Mouse (Mus musculus): ENCODE data around the gene Ccdc182.

The Ccdc182 gene

DNA sequence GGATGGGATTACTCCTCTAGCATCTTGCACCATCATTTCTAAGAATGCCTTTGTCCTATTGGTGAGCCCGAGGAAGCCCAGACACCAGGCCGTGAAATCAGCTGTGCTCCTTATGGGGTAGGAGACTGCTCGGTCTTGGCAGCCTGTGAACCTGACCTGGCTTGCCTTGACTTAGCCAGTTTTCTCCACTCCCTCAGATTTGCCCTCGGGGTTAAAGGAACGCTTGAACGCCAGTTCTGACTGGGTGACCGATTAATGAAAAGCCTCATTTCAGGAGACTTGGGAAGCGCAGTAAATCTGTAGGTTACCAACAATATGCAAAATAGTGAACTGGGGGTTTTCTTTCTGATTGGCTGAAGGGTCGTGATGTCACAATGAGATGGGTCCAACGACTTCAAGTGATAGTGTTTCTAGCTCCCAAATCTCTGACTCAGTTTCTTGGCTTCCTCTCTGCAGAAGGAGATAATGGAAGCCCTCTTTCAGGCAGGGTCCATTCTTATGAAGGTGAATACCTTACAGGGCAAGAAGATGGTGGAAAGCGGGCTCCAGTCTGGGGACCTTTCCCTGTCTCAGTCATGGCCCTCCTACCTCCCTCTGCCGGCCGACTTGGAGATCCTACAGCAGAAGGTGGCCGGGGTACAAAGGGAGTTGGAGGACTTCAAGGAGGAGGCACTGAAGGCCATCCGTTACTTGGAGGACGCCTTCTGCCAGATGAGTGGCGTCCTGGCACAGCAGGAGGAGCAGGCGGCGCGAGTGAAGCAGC, at the start of gene Ccdc182:
Gene Ccdc182 (plus strand): TSS at position 428 of the 763 bp plus-strand sequence.
- DNase-seq: peak; percentile 70

DNA sequence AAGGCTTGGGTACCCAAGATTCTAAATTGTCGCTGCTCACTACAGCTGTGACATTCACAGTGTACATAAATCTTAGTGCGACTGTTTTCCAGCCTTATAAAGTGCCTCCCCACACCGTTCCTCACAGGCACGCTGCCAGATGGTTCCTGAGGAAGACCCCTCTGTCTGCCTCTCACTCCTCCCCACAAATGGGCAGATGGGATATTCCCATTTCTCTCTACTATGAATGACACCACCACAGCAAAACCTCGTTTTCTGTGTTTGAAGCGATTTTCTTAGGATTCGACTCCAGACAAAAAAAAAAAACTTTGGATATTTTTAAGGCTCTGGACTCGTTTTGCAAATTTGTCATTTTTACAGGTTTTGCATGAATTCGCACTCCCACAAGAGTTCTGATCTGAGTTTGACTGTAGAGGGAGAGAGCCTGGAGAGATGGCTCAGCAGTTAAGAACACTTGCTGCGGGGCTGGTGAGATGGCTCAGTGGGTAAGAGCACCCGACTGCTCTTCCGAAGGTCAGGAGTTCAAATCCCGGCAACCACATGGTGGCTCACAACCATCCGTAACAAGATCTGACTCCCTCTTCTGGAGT, 48.2 kb upstream of the Ccdc182 start:
- DNase-seq: no peak

DNA sequence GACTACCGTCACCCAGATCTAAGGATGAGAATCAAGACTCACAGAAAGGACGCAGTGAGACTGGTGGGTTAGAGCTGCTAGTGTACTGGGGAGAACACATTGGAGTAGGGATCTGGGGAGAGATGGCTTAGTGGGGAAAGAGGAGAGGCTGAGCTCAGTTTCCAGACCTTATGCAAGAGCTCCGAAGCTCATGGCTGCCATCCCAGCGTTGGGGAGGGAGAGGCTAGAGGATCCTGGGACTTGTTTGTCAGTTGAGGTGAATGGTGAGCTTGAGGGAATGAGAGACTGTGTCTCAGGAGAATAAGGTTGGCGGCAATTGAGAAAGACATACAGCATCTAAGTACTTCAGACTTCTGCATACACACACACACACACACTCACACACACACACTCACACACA, 45.2 kb upstream of the Ccdc182 start:
- DNase-seq: no peak

DNA sequence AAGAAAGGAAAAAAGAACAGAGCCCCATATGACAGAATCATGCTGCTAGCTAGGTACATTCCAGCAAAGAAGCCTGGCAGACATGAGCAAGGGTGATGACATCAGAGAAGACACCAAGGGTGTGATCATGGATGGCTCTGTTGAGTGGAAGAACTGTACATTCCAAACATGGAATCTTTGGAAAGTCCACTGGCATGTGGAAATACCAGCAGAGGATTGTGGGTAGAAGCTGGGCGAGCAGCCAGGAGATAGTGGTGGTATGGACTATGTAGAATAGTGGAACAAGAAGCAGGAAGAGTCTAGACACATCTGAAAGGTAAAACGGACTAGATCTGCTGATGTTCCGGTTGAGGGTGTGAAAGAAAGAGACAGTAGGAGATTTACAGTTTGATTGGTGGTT, 43.3 kb upstream of the Ccdc182 start:
- DNase-seq: no peak

DNA sequence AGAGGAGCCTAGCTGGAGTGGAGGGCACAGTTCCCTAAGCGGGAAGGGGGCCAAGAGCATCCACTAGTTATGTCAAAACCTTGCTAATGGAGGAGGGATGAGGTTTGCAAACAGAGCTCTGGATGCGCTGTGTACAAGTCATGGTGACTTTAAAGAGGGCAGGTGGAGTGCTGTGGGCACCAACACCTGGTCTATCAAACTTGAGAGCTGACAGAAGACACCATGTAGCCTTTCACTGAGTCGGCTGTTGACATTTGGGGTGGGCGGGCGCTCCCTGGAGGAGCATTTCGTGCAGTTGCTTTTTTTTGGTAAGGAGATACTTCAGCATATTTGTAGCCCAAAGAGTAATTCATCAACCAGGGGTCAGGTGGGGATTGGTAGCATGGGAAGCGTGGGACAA, 42.6 kb upstream of the Ccdc182 start:
- no peak for DNase-seq

DNA sequence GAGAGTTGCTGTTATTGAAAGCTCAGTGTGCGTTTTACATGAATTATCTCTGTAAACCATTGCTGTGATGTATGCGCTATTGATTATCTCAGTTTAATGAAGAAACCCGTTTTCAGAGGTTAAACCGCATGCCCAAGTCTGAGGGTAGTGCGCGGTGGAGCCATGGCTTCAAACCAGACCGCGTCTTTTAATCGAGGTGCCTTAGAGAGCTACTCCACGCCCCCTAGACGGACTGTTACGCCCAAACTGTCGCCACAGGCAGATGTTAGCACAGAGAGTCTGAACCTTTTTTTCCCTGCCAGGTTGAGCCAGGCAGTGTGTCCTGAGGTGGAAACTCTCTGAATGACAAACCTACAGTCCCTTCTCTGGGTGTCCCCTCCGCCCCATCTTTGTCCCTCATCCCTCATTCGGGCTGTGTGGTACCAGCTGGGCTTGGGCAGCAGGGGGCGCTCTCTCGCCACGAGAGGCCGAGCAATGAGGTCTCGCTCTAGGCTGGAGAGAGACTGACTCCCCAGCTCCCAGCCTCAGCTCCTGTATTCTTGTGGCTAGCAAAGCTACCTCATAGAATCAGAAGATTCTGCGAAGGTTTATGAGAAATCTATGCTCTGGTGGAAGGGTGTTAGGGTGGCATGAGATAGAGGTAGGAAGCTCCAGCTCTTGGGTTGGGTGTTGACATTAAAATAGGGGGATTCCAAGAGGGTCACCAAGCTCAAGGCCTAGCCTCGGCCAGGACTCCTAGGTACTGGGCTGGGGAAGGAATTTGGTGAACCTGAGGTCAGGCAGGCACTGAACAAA, 41.7 kb upstream of the Ccdc182 start:
- peak; percentile 79 for DNase-seq

DNA sequence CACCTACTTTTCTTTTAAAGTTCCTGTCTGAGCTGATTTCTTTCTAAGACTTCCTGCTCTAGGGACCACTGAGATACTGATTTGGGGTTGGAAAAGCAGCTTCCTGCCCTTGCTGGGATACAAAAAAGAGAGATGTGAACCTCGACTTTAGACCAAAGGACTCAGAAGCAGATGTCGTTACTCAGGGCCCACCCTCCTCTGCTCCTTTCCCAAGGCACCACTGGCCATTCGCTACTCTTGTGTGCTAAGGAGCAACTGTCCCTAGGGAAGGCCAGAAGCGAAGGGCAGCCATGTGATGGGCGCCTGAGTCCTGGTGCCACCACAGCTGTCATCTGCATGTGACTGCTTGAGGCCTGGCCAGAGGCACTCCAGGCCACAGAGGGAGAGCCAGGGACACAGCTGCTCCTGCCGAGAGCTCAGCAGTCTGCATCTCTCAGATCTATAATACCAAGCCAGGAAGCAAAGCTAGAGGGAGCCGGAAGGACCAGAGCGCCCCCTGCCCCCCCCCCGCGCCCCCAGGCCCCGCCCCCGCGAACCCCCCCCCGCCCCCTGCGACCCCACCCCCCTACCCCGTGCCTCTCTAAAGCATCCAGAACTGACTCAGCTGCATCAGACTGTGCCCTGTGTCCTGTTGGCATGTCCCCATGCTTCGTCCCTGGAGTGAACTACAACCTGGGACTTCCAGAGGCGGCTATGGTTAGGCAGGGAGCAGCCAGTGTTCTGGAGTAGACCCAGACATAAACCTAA, 40.9 kb upstream of the Ccdc182 start:
- no peak for DNase-seq

DNA sequence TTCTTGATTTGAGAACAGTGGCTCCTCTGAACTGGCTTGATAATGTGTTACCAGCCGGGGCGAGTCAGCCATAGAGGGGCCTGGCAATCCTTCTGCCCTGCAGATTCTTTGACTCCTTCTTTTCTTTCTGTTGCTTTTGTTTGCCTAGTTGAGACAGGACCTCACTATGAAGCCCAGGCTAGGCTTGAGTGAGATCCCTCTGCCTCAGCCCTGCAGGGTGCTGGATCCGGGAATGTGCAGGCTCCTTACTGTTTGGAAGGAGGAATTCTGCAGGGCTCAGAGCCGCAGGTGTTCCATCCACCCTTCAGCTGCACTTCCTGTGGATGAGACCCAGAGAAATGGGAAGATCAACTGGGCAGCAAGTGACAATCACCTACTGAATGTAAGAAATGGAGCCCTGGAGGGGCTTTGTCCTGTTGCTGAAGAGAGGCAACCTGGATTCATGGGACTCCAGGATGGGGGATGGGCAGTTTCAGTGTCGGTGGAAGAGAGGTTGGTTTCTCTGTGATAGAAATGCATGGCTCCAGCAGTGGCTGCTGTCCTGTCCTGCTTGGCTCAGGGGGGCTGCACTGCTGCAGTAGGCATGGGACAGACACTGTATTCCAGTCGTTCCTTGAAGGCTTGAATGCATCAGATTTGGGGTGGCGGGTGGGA, 40.2 kb upstream of the Ccdc182 start:
- no peak for DNase-seq

DNA sequence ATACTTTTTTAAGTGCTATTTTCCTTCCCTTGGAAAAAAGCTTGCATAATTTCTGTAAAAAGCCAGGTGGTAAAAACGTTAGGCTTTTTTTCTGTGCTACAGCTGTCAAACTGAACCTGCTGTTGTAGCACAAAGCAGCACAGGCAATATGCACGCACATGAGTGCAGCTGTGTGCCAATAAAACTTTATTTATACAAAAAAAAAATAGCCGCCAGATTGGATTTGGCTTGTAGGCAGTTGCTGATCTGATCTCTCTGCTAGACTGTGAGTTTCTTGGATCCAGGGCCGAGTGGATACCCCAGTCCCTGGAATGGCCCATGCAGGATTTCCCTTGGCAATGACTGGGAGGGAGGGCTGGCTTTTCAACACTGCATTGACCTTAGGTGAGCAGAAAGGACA, 36.2 kb upstream of the Ccdc182 start:
- DNase-seq: no peak

DNA sequence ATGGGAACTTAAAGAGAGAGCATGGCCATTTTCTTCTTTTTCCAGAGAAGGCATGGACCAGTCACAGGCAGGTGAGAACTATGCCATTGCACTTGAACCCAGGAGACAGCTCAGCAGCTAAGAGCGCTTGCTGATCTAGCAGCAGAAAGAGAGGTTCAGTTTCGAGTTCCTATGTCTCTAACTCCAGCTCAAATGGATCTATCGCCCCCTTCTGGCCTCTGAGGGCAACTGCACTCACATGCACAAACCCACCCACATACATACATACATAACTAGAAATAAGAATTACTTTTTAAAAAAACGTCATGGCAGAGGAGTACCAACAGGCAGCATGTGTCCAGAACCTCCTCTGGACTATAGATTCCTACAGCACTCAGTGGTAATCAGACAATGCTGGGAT, 35.6 kb upstream of the Ccdc182 start:
- DNase-seq: no peak

DNA sequence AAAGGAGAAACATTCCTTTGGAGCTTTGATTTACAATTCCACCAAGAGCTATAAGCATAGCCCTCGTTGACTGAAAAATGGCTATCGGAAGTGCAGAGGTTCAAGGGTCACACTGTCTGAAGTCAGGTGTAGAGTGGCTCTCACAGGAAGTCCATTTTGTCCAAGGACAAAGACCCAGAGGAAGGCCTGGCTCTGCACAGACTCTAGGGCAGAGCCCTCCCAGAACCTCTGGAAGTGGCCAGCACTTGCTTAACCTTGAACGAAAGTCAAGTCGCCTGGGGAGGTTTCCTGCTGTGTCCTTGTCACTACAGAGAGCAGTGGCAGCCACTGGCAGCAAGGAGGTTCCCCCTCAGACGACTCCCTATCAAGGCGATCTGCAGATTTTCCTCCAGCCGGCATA, 33.4 kb upstream of the Ccdc182 start:
- no peak for DNase-seq

DNA sequence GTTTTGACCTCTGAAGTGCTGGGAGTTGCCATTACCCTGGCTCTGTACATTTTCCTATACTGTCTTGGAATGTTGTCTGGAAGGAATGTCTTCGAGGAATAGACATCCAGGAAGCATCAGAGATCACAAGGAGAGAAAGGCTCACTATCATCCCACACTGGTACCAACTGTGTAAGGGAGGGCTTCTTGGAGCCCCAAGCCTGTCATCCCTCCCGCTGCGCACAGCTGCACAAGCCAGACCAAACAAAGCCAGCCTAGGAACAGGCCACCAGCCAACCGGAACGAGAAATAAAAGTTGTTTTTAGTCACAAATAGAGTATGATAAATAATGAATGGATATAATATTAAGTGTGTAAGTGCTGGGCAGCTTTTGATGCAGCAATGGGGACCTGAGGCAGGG, 29.0 kb upstream of the Ccdc182 start:
- no peak for DNase-seq

DNA sequence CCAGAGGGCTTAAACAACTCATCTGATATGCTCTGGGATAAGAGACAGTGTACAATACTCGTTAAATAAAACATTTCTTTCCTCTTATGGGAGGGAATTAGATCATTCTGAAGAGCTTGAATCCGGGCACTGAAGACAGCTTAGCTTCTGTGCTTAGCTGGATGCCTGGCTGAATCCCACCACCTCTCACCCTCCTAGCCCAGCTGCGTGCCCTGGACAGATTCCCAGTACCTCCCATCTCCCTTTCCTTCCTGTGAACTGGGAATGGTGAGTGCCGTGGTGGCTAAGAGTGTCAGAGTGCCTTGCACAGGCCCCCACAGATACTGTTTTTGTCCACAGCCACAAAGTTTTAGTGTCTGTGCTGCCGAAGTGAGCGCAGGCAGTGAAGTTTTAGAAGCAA, 27.5 kb upstream of the Ccdc182 start:
- no peak for DNase-seq

DNA sequence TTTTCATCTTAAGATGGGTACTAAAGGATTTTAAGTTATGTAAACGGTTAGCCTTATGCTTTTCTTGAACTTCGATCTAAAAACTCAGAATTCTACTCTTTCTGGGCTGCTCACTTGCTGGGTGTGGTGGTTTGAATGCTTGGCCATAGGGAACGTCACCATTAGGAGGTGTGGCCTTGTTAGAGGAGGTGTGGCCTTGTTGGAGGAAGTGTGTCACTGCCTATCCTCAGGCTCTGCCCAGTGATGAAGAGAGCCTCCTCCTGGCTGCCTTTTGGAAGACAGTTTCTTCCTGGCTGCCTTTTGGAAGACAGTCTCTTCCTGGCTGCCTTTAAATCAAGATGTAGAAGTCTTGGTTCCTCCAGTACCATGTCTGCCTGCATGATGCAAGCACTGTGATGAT, 22.0 kb upstream of the Ccdc182 start:
- no peak for DNase-seq

DNA sequence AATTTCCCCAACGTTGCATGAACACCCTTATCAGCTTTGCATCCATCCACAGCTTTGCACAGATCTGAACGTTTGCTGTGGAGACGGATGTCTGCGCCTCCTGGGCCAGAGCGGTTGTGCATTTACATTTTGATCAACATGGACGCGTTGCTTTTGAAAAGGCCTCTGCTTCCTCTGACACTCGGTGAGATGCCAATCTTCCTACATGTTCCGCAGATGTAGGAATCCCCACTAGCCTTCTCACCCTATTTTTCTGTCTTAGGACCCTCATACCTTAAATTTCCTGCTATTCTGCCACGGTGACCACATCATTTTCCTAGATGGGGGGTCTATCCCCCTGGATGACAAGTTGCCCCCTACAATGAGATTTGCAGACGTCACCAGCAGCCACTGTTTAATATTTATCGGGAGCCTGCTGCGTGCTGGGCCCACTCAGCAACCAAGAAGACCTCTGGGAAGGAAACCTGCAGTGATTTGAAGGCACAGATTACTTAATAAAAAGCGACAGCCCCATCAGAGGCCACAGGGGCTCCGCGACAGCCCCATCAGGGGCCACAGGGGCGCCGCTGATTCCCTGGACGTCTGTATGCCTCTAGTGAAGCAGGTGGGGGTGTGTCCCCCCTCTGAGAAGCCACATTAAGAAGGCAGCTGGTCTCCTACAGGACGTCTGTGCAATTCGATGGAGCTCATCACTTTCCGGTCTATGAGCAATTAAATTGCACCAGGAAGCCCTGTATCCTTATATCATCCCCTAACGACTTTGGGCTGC, 19.6 kb upstream of the Ccdc182 start:
- DNase-seq: no peak

DNA sequence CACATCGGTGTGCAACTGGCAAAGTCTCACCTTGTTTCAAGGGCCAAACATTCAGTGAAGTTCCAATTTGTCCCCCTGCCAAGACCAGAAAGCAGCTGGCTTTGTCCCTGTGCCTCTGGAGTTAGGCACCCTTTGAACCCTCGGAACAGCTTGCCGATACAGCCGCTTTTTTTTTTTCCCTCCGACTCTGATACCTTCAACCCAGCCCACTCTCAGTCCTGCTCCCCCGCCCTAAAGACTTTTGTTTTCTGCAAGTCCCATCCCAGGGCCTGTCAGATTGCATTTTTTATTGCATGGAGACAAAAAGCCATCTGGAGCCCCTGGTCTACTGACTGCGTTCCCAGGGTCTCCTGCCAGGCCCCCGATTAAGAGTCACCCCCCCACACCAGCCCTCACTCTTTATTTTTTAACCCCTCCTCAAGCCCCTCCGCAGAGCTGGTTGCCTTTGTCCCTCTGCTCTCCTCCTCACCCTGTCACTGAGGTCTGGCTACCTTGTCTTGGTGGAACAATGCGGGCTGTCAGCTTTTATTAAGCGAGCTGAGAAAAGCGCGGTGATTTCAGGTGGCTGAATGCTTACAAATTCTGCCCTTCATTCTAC, 18.9 kb upstream of the Ccdc182 start:
- peak; percentile 71 for DNase-seq

DNA sequence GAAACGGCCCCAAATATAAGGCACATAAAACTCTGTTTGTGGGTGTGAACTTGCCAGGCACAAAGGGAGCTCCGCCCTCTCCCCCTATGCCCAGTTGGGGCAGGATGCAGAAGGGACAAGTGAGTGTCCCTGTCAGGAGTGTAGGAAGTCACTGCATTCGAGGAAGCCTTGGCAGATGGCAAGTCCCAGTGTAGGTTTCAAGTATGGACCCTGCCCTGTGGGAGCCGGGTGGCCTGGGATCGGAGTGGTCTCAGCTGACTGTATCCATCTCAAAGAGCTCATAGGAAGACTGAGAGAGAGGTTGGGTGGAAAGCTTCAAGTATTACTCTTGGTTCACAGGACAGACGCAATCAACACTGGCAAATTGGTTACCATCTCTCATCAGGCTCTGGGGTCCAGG, 17.9 kb upstream of the Ccdc182 start:
- DNase-seq: no peak

DNA sequence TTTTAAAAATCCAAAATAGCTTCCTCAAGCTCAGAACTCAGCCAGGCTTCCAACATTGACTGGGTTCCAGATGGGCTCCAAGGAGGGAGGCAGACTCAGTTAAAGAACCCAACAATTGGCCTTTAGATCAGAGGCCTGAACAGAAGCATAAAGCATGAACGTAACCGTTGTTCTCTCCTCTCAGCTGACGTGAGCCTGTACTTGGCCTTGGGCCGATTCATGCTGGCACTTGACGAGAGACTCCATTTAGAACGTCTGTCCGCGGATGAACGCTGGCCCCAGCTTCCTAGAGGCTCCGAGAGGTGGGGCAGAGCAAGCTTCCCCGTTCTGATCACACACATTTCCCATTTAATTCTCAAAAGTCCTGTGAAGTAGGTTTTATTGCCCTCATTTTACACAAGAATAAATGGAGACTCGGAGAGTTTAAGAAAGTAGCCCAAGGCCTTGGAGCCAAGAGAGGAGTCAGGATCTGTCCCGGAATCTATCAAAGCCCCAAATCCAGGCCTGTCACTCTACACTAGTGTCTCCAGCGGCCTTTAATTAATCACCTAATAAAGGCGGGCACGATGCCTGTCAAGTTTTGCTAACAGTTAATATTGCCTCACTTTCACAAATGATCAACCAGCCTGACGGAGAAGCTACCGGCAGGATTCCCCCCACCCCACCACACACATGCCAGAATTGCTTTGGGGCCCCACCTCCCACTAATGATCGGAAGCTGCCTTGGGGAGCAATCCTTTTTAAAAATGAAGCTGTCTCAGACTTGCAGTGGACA, 17.1 kb upstream of the Ccdc182 start:
- peak; percentile 84 for DNase-seq

DNA sequence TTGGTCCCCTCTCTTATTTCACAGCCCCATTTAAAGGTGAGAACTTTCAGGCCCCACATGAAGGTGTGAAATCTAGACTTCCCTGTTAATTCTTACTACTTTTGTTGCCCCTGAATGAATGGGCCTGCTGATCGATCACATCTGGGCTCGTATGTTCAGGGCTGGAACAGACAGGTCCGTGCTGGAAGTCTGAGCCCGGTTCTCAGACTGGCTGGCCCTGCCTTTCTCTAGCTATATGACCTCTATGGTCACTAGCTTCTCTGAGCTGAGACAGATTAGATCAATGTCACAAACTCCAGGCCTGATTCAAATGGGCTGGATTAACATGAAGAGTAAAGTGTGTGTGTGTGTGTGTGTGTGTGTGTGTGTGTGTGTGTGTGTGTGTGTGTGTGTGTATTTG, 14.9 kb upstream of the Ccdc182 start:
- DNase-seq: no peak

DNA sequence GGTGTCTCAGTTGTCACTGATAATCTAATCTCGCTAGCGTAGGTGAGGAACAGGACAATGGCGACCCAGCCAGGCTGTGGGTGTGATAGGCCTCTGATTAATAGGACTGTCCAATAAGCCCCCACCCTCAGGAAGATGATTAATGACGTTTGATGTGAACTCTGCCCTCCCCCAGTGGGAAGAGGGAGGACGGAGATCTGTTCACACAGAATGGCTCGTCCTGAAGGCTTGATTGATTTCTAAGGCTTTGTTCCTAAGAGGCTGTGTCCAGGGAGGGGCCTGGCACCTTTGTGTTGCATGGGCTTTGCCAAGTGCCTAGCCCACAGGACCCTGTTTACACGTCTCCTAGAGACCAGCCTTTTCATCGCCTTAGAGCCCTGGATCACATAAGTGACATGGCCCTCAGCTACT, 13.4 kb upstream of the Ccdc182 start:
- DNase-seq: peak; percentile 49

All from kidney, adult 9 months (tissue).